Mouse (Mus musculus) heart, embryonic 10.5 days (tissue): ENCODE data around the gene Iars. TPM values are rescaled to one million over a fixed set of nuclear protein-coding genes. Genes with fewer than 3 reads are reported as not detected.
A peak's percentile ranks its signal among the peaks of the same experiment; 100 is the strongest.
"Not testable (repeated sequence)": the region's sequence is repeated elsewhere in the genome, so short reads cannot be mapped to it uniquely, and the experiment has no call there.

Experiments
- DNase-seq: peaks from one replicate; pipeline ENCODE4 v3.0.0-alpha.2; 2017; ENCODE audit warnings: low spot score
- H3K27ac ChIP-seq: fragments of 300-500 bp; sonication (generic); 2 replicates; pipeline ENCODE4 v1.5.1; 2016; ENCODE audit warnings: mild to moderate bottlenecking
- H3K27me3 ChIP-seq: fragments of 300-500 bp; sonication (generic); 2 replicates; pipeline ENCODE4 v1.6.1; 2016; ENCODE audit warnings: mild to moderate bottlenecking; ENCODE audit not compliant: poor library complexity, insufficient read depth, severe bottlenecking
- H3K36me3 ChIP-seq: fragments of 300-500 bp; sonication (generic); 2 replicates; pipeline ENCODE4 v1.6.1; 2016; ENCODE audit warnings: mild to moderate bottlenecking, moderate library complexity
- H3K4me1 ChIP-seq: fragments of 300-500 bp; sonication (generic); 2 replicates; pipeline ENCODE4 v1.6.1; 2016; ENCODE audit warnings: mild to moderate bottlenecking
- H3K4me3 ChIP-seq: fragments of 300-500 bp; sonication (generic); 2 replicates; pipeline ENCODE4 v1.5.1; 2016; ENCODE audit warnings: mild to moderate bottlenecking, moderate library complexity
- H3K9me3 ChIP-seq: fragments of 300-500 bp; sonication (generic); 2 replicates; pipeline ENCODE4 v1.6.1; 2016; ENCODE audit warnings: mild to moderate bottlenecking, moderate library complexity
- WGBS: fragments of 180-500 bp; shearing (Covaris S2); methylation state at CpG from one replicate; pipeline ENCODE4 v1.1.7; 2016; 5-methylcytosine and 5-hydroxymethylcytosine counted together
- polyA plus RNA-seq: library from polyadenylated mRNA; unstranded; fragments of >200 nt; fragmentation: Nextera tagmentation; extraction: Ambion mirVana; gene quantifications from 2 replicates; pipeline ENCODE4 v1.2.1, GENCODE M21; 2016

Iars gene
- polyA plus RNA-seq, 1 experiment from 2014 or later, result 89.3 TPM

DNA sequence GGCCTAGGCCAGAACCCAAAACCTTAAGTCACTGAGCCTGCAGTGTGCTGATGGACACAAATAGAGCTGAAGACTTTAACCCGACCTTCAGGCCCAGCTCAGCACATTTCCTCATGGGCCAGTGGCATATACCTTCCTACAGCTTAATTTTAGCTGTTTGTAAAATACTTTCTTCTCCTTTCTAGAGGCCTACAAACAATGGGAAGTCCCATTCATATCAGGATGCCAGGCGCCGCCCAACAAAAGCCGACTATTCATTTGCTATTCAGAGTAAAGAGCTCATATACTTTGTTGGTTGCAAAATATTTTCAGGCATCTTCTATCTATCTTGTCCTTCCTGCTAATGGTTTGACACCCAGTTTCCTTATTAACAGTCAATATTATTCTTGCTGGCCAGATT lies 76.1 kb downstream of the Iars start:
- H3K27ac ChIP-seq, result no peak overlapping the region
- H3K9me3 ChIP-seq, result no peaks in the 10 kb centered on the region
- DNase-seq, result peak; percentile 66
- H3K27me3 ChIP-seq, result no peaks in the 10 kb centered on the region
- H3K4me1 ChIP-seq, result no peaks in the 10 kb centered on the region
- H3K36me3 ChIP-seq, result no peaks in the 10 kb centered on the region
- no peak overlapping the region for H3K4me3 ChIP-seq
- 79% methylated on average over 4 of the region's 4 CpGs for WGBS

DNA sequence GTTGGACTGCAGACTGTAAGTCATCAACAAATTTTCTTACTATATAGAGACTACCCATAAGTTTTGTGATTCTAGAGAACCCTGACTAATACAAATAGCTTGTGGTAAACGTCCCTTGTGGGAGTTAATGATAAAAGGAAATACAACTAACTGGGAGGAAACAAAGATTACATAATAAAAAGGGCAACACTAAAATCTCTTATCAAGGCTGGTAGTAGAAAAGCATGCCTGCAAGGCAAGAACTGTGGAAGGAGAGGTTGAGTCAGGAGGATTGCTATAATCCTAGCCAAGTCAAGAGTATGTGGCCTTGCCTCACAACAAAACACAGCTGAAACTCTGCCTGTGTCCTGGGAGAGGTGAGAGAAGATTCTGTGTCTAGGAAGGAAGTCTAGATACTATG lies 78.8 kb downstream of the Iars start:
- Histone ChIP-seq H3K9me3 (no peaks in the 10 kb centered on the region), H3K36me3 (no peaks in the 10 kb centered on the region), H3K4me3 (no peak overlapping the region), H3K27ac (no peak overlapping the region), H3K27me3 (no peaks in the 10 kb centered on the region), H3K4me1 (no peaks in the 10 kb centered on the region; the same call in 1 of the 2 replicates)
- WGBS, result 48% methylated on average over 1 of the region's 1 CpGs
- DNase-seq, result no peak

GRCm38 (mm10) chr13:49762208-49762607 lies 80.3 kb downstream of the Iars start:
- Histone ChIP-seq H3K36me3 (no peaks in the 10 kb centered on the region), H3K27ac (no peak overlapping the region)
- WGBS, result 83% methylated on average over 14 of the region's 14 CpGs

DNA sequence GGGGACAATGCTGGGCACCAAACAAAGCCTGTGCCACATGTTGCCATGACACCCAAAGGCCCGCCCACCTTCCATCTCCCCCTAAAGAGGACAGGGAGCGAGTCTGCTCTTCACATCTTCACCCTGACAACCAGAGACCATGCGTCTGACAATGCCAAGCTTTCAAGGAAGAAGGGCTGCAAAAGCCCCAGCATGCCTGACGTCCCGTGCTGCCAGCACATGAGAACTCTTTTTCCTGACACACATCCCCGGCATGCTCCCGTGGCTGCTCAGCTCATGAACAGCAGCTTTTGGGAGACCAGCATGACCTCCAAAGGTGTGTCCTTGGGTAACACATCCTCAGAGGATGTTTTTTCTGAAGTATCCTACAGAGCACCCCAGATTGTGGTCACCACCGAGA lies 83.4 kb downstream of the Iars start:
- H3K4me1 ChIP-seq, result peaks cover 4% of the 10 kb centered on the region
- H3K4me3 ChIP-seq, result no peak overlapping the region
- DNase-seq, result peak; percentile 55
- no peak overlapping the region for H3K27ac ChIP-seq
- 89% methylated on average over 8 of the region's 8 CpGs for WGBS
- H3K36me3 ChIP-seq, result no peaks in the 10 kb centered on the region
- H3K9me3 ChIP-seq, result no peaks in the 10 kb centered on the region
- no peaks in the 10 kb centered on the region for H3K27me3 ChIP-seq

More at GRCm38 (mm10) chr13:49762208-49762607, 80.3 kb downstream of the Iars start:
- Histone ChIP-seq H3K27me3 (no peaks in the 10 kb centered on the region), H3K9me3 (no peaks in the 10 kb centered on the region), H3K4me3 (no peak overlapping the region), H3K4me1 (no peaks in the 10 kb centered on the region; the same call in 1 of the 2 replicates)
- peak; percentile 65 for DNase-seq

GRCm38 (mm10) chr13:49766269-49766668 lies 84.4 kb downstream of the Iars start:
- H3K27ac ChIP-seq, result no peak overlapping the region
- no peak overlapping the region for H3K4me3 ChIP-seq
- 73% methylated on average over 9 of the region's 9 CpGs for WGBS
- H3K36me3 ChIP-seq, result no peaks in the 10 kb centered on the region
- DNase-seq, result peak; percentile 64
- no peaks in the 10 kb centered on the region for H3K9me3 ChIP-seq
- H3K27me3 ChIP-seq, result no peaks in the 10 kb centered on the region
- peaks cover 4% of the 10 kb centered on the region for H3K4me1 ChIP-seq

DNA sequence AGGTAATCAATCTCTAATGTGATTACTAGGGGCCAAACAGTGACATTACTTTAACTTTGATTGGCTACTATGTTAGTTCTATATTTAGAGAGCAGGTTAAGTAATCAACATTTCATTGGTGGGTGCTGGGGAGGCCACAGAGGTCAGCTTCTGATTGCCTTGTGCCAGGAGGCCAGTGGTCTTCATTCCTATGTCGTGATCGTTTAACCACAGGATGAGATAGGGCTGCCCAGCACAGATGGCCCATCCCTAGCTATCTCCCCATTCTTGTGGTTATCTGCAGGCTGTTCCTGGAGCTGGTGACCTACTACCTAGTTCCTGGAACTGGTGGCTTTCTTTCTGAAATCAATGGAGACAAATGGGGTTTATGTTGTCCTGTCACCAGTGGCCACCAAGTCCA lies 86.1 kb downstream of the Iars start:
- 27% methylated on average over 2 of the region's 2 CpGs for WGBS
- no peak overlapping the region for H3K27ac ChIP-seq
- no peaks in the 10 kb centered on the region for H3K36me3 ChIP-seq
- no peaks in the 10 kb centered on the region for H3K9me3 ChIP-seq
- no peaks in the 10 kb centered on the region for H3K27me3 ChIP-seq
- H3K4me1 ChIP-seq, result peaks cover 4% of the 10 kb centered on the region
- peak; percentile 67 for DNase-seq
- no peak overlapping the region for H3K4me3 ChIP-seq

- Histone ChIP-seq H3K27me3 (no peaks in the 10 kb centered on the region), H3K4me3 (no peak overlapping the region), H3K9me3 (no peaks in the 10 kb centered on the region), H3K27ac (no peak overlapping the region), H3K36me3 (no peaks in the 10 kb centered on the region), H3K4me1 (peaks cover 4% of the 10 kb centered on the region)
- no peak for DNase-seq
- whole genome bisulfite sequencing, result 82% methylated on average over 16 of the region's 16 CpGs
Measured at GRCm38 (mm10) chr13:49769111-49769510, 87.2 kb downstream of the Iars start.

DNA sequence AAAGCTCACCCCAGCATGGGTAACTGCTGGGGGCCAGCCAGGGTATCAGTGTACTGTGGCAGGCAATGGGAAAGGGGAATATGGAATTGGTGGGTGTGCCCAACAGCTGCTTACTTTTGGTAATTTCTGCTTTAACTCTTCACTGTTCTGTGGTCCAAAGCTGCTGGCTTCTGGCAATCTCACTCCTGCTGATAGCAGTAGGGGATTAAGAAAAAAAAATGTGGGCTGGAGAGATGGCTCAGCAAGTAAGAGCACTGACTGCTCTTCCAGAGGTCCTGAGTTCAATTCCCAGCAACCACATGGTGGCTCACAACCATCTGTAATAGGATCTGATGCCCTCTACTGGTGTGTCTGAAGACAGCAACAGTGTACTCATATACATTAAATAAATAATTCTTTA lies 89.6 kb downstream of the Iars start:
- H3K4me3 ChIP-seq, H3K4me1 ChIP-seq, H3K27me3 ChIP-seq, DNase-seq, H3K9me3 ChIP-seq, H3K27ac ChIP-seq, H3K36me3 ChIP-seq: not testable (repeated sequence)

Other genes starting within 250 kb of the Iars start
- gene Tes3-ps, start 188.8 kb upstream of the Iars start, polyA plus RNA-seq, result 0.68 and 0.90 TPM in 2 replicates
- 0.63 and 0.84 TPM in 2 replicates for gene Ecm2, start 177.3 kb upstream of the Iars start, polyA plus RNA-seq
- 0.21 TPM in 2 replicates for gene Aspn, start 137.7 kb upstream of the Iars start, polyA plus RNA-seq
- gene Omd, start 99.6 kb upstream of the Iars start, polyA plus RNA-seq, result 0.65 and 1.0 TPM in 2 replicates
- 1.3 and 2.1 TPM in 2 replicates for gene Ogn, start 74.1 kb upstream of the Iars start, polyA plus RNA-seq
- 25.3 and 27.7 TPM in 2 replicates for gene Cenpp, start 29.3 kb upstream of the Iars start, polyA plus RNA-seq
- 15.7 and 16.9 TPM in 2 replicates for gene Nol8, start 29.0 kb upstream of the Iars start, polyA plus RNA-seq
- 0.10 TPM in 2 replicates for gene Gm30302, start 116.9 kb downstream of the Iars start, polyA plus RNA-seq